Mouse (Mus musculus): ENCODE measurements around the gene Zfp512.
"Not testable (repeated sequence)": the region's sequence is repeated elsewhere in the genome, so short reads cannot be mapped to it uniquely, and the experiment has no call there.

Gene Zfp512

GRCm38 (mm10) chr5:31451878-31452561 lies at the start of gene Zfp512:
Gene Zfp512 (plus strand): TSS chr5:31452431.
- peak; percentile 90 to 95 for DNase-seq

DNA sequence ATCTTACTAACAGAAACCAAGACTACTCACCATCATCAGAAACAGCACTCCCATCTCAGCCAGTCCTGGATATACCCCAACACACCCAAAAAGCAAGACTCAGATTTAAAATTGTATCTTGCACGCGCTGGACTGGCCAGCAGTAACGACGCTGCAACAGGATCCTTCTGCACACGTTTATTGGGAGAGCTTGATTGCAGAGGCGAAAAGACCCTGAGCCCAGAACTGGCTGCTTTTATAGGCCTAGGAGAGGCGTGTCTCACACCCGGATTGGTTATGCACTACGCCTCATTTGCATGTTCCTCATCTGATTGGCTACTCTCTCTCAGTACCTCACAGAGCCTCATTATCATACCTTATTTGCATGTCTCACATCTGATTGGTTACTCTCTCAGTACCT lies 17.5 kb upstream of the Zfp512 start:
- DNase-seq = not testable (repeated sequence)

GRCm38 (mm10) chr5:31451336-31451735 lies 895 bp upstream of the Zfp512 start:
- DNase-seq = no peak

- DNase-seq = no peak
Observed at GRCm38 (mm10) chr5:31452562-31452878, 289 bp downstream of the Zfp512 start.

- DNase-seq = peak; percentile 13 to 15
Observed at GRCm38 (mm10) chr5:31452886-31453410, 717 bp downstream of the Zfp512 start.

- no peak for DNase-seq
Observed at GRCm38 (mm10) chr5:31467798-31468197, 15.6 kb downstream of the Zfp512 start.

DNA sequence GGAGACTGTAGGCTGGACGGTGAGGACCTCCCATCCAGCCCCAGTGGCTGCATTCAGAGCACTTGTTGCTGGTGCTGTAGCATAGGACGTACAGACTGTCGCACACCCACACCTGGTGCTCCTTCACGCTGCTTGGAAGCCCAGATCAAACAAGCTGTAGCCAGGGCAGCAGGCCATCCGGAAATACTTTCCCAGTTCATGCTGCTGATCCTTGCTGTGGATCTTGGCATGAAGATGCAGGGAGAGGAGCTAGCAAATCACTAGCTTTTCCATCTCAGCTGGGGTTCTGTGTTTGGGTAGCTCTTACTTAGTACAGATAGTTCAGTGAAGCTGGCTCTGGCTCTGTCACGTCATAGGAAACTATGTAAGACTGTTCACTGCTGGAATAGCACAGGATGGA lies 17.5 kb downstream of the Zfp512 start:
- no peak for DNase-seq

- DNase-seq = peak; percentile 54 to 57
Observed at GRCm38 (mm10) chr5:31470334-31470733, 18.1 kb downstream of the Zfp512 start.

GRCm38 (mm10) chr5:31480536-31480935 lies 28.3 kb downstream of the Zfp512 start:
- DNase-seq = no peak

DNA sequence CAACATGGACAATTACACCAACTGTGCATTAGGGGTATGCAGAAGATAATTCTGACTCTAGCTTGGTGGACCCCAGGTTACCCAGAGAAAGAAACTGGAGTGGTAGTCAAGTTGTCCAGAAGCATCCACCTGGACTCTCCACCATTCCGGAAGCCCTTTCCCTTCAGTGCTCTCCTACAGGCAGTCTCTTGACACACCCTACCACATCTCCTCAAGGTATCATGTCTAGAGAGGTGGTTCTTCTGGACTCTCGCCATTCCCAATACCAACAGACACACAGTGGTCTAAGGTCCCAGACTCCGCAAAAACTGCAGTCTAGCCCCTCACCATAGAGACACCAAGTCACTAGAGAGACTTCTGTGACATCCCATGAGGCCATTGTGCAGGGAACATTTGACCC lies 33.2 kb downstream of the Zfp512 start, which contains the start of gene 4930548H24Rik:
TSS of gene 4930548H24Rik (plus strand) at position 301 of the 400 bp plus-strand sequence.
- no peak for DNase-seq

GRCm38 (mm10) chr5:31487889-31488288 lies 35.7 kb downstream of the Zfp512 start:
- DNase-seq = no peak

DNA sequence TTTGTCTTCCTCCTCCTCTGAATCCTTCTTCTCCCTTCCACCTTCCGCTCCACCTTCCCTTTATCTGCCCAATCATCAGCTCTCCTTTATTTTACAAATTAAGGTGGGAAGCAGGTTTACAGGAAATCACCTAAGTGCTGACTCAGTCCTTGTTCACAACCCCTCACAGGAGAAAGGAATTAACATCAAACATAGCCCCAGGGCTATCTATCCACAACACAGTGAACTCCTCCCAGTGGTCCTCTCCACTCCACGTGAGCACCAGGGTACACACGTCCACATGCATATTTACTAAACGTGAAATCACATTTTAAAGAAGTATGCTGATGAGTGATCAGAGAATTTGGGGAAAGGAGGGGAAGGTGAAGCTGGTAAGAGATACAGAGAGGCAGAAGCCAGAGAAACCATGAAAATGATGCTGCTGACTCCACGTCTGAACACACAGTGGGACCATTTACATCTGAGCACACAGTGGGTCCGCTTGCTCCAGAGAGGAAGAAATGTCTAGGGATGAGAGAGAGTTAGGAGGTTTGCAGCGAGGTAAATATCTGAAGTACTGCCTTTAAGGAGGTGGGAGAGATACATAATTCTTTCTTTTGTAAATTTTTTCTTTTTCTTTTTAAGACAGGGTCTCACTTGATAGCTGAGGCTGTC lies 37.0 kb downstream of the Zfp512 start:
- no peak for DNase-seq

DNA sequence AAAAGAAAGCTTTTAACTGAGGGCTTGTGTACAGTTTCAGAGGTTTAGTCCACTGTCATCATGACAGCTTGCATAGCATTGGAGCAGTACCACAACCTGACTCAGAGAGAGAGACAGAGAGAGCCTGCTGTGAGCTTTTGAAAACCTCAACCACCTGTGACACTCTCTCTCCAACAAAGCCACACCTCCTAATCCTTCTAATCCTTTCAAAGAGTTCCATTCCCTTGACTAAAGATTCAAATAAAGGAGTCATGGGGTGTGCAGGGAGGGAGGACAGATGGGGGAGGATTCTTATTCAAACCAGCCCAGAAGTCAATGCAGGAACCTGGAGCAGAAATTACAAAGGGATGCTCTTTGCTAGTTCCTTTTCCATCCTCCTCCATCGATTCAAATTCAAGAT lies 39.8 kb downstream of the Zfp512 start:
- DNase-seq = no peak

- peak; percentile 81 to 86 for DNase-seq
Observed at GRCm38 (mm10) chr5:31494513-31495297, 42.5 kb downstream of the Zfp512 start, which contains the start of gene Gpn1. Gene Gpn1 (plus strand): TSS chr5:31494741.

- no peak for DNase-seq
Observed at GRCm38 (mm10) chr5:31504843-31505242, 52.6 kb downstream of the Zfp512 start.

DNA sequence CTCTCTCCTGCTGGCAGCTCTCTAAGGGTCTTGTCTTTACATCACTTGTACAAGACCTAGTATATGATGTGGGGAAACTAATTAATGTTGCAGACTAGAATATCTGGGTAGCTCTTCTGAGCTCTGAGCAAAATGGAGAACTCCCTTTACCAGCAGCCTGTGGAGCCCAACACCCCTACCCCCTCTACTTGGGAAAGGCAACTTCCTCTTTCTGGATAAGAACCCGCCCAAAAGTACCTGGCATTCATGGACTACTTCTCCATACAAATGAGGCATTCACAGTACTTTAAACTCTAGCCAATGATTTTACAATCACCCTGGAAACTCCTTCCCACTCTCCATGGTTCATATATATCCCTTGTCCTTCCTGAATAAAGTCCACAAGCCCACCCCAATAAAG lies 60.2 kb downstream of the Zfp512 start:
- DNase-seq = no peak

GRCm38 (mm10) chr5:31520556-31520955 lies 68.3 kb downstream of the Zfp512 start:
- no peak for DNase-seq

DNA sequence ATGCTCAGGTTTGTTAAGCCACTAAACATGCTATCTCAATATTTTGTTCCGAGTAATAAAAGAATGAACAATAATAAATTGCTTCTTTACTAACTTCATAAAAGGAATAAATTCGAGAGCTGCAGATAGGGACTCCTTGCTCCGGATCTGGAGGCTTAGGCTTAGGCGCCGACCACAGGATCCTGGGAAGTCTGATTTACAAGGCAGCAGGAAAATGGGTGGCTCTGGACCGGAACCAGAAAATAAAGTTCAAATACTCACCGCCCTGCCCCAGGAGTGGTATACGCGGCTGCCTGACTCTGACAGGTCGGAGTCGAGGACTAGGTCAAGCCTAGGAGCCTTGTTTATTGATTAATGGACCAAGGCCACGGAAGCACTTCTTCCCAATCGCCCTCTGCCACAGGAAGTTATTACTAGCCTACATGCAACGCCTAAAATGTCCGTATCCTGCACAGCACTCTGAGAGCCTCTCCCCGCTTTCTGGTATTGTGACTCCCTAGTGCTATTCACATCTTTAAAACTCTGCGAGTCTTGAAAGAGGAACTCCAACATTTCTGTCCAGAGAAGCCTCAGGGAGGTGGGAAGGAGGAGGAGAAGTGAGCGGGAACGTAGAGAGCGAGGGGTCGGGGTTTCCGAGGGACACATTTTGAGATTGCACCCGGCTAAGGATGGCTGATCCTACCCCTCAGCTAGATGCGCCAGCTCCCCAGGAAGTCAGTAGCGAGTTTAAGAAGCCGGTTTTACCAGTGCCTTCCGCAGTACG lies 74.3 kb downstream of the Zfp512 start, which contains the start of gene Slc4a1ap:
TSS of gene Slc4a1ap (plus strand) at position 642 of the 763 bp plus-strand sequence.
- DNase-seq = peak; percentile 77 to 81

- no peak for DNase-seq
Observed at GRCm38 (mm10) chr5:31527117-31527680, 75.0 kb downstream of the Zfp512 start.

DNA sequence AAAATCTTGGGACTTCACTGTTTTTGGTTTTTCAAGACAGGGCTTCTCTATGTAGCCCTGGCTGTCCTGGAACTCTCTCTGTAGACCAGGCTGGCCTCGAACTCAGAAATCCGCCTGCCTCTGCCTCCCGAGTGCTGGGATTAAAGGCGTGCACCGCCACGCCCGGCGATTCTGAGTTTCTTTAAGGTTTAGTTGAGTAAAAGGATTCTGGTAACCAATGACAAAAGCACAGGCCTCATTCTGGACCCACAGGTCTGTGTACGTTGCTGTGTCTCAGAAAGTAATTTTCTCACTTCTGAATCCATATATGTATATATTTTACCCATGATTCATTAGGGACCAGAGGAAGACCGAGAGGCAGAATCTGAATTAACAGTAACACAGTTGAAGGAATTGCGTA lies 75.5 kb downstream of the Zfp512 start, which contains the start of gene Supt7l:
TSS of gene Supt7l (minus strand) at position 101 of the 400 bp plus-strand sequence.
- not testable (repeated sequence) for DNase-seq

DNA sequence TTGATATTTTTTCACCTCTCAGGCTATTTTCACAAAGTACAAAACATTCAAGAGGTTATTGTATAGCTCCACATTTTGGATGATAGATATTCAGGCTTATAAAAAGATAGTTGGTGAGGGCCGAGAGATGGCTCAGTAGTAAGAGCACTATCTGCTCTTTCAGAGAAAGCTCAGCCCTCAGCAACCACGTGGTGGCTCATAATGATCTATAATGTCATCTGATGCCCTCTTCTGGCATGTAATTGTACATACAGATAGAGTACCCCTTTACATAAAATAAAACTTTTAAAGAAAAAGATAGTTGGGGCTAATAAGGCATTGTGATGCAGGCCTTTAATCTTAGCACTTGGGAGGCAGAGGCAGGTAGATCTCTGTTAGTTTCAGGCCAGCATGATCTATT lies 76.3 kb downstream of the Zfp512 start:
- no peak for DNase-seq

All from thymus, postnatal 36 days (tissue).